Mouse (Mus musculus) stomach, postnatal 0 days (tissue): ENCODE measurements around the gene Gtpbp3.
A peak's percentile ranks its signal among the peaks of the same experiment; 100 is the strongest.

Experiments
- CTCF ChIP-seq: IDR thresholded peaks from 2 replicates; pipeline ENCODE4 v1.5.1; 2016; ENCODE audit warnings: antibody characterized with exemption, low read depth, mild to moderate bottlenecking, moderate library complexity
- EP300 ChIP-seq: optimal IDR thresholded peaks from 2 replicates; pipeline ENCODE3; 2016; ENCODE audit warnings: antibody characterized with exemption

- peak; percentile 88 for TF ChIP-seq CTCF
- TF ChIP-seq EP300 = no peak
Measured at GRCm38 (mm10) chr8:71441404-71441803, 46.5 kb upstream of the Gtpbp3 start.
